Comparison of ENCODE assay signal across 8 mouse cellular contexts in genomic region chr16:23980991-23981720, GRCm38 (mm10). TPM values are rescaled to one million over a fixed set of nuclear protein-coding genes. Genes with fewer than 3 reads are reported as not detected.
A peak's percentile ranks its signal among the peaks of the same experiment; 100 is the strongest.
DNase-seq lines count a peak whose midpoint lies in the region; ATAC-seq and TF ChIP-seq lines count a peak whose summit lies in the region.

No protein-coding gene starts in this region.

- no peaks in the 10 kb centered on the region for H3K9me3 ChIP-seq in forebrain, embryonic 12.5 days
- H3K9me3 ChIP-seq in intestine, embryonic 14.5 days (ENCODE audit: control insufficient read depth, low read length) = no peaks in the 10 kb centered on the region
- H3K9me3 ChIP-seq in liver, postnatal 0 days (ENCODE audit: low read length) = no peaks in the 10 kb centered on the region
- H3K9me3 ChIP-seq in stomach, embryonic 15.5 days = no peaks in the 10 kb centered on the region

- ATAC-seq in forebrain, embryonic 12.5 days (ENCODE audit: low FRiP score) = no peak
- ATAC-seq in intestine, embryonic 14.5 days (replicated peaks; ENCODE audit: low FRiP score, low TSS enrichment, low read depth) = no peak
- no peak for ATAC-seq in liver, postnatal 0 days
- ATAC-seq in stomach, embryonic 15.5 days (ENCODE audit: insufficient read depth, low FRiP score, low read depth) = no peak
- no peak for ATAC-seq in monocyte, adult 5-6 weeks (replicated peaks; ENCODE audit: insufficient number of reproducible peaks, low FRiP score, low TSS enrichment, poor library complexity, severe bottlenecking)

- peak overlapping the region; percentile 38 for H3K4me3 ChIP-seq in forebrain, embryonic 12.5 days (replicated peaks)
- peak overlapping the region; percentile 37 for H3K4me3 ChIP-seq in intestine, embryonic 14.5 days (ENCODE audit: low read depth, low read length)
- peak overlapping the region; percentile 52 for H3K4me3 ChIP-seq in liver, postnatal 0 days (ENCODE audit: low read depth, low read length)
- peak overlapping the region; percentile 46 for H3K4me3 ChIP-seq in stomach, embryonic 15.5 days (replicated peaks)

- under 1% methylated on average over 32 of the region's 32 CpGs for WGBS in forebrain, embryonic 12.5 days
- 3% methylated on average over 32 of the region's 32 CpGs for WGBS in intestine, embryonic 14.5 days
- WGBS in liver, postnatal 0 days (ENCODE audit: insufficient replicate concordance) = 2% methylated on average over 32 of the region's 32 CpGs
- 4% methylated on average over 32 of the region's 32 CpGs for WGBS in stomach, embryonic 15.5 days

- peaks cover 38% of the 10 kb centered on the region for H3K4me1 ChIP-seq in forebrain, embryonic 12.5 days
- peaks cover 19% of the 10 kb centered on the region for H3K4me1 ChIP-seq in intestine, embryonic 14.5 days (replicated peaks; ENCODE audit: control insufficient read depth, insufficient read depth, low read length)
- peaks cover 18% of the 10 kb centered on the region for H3K4me1 ChIP-seq in liver, postnatal 0 days (ENCODE audit: insufficient read depth)
- peaks cover 19% of the 10 kb centered on the region for H3K4me1 ChIP-seq in stomach, embryonic 15.5 days

- H3K9ac ChIP-seq in forebrain, embryonic 12.5 days = peak overlapping the region; percentile 47
- H3K9ac ChIP-seq in intestine, embryonic 14.5 days (ENCODE audit: low read length) = peak overlapping the region; percentile 17; the same call in 1 of the 2 replicates
- peak overlapping the region; percentile 56 for H3K9ac ChIP-seq in liver, postnatal 0 days (replicated peaks)
- no peak overlapping the region for H3K9ac ChIP-seq in stomach, embryonic 15.5 days

- peak overlapping the region; percentile 72 for H3K4me2 ChIP-seq in forebrain, embryonic 12.5 days
- H3K4me2 ChIP-seq in intestine, embryonic 14.5 days (ENCODE audit: low read length) = peak overlapping the region; percentile 93
- H3K4me2 ChIP-seq in liver, postnatal 0 days (ENCODE audit: low read depth, low read length) = peak overlapping the region; percentile 91
- H3K4me2 ChIP-seq in stomach, embryonic 15.5 days = peak overlapping the region; percentile 88

- TF ChIP-seq CTCF in liver, postnatal 0 days (IDR thresholded peaks at IDR 0.05; ENCODE audit: low read depth) = no peak

- H3K36me3 ChIP-seq in forebrain, embryonic 12.5 days (replicated peaks) = no peaks in the 10 kb centered on the region
- no peaks in the 10 kb centered on the region for H3K36me3 ChIP-seq in intestine, embryonic 14.5 days (ENCODE audit: control insufficient read depth, insufficient read depth, low read length)
- no peaks in the 10 kb centered on the region; the same call in 1 of the 2 replicates for H3K36me3 ChIP-seq in liver, postnatal 0 days (replicated peaks; ENCODE audit: insufficient read depth, low read length)
- H3K36me3 ChIP-seq in stomach, embryonic 15.5 days = no peaks in the 10 kb centered on the region

- DNase-seq in urinary bladder, postnatal 14 days (ENCODE audit: low spot score) = peak; percentile 57
- no peak for DNase-seq in urinary bladder, postnatal 10 days (ENCODE audit: low spot score)
- peak; percentile 63 for DNase-seq in intestine, embryonic 14.5 days (ENCODE audit: low spot score)
- peak; percentile 48 for DNase-seq in liver, postnatal 0 days
- no peak for DNase-seq in thymus, adult 18-20 months

- no peak for TF ChIP-seq EP300 in liver, postnatal 0 days (IDR thresholded peaks at IDR 0.05; ENCODE audit: low read depth)

- H3K27me3 ChIP-seq in forebrain, embryonic 12.5 days = peaks cover 68% of the 10 kb centered on the region
- H3K27me3 ChIP-seq in intestine, embryonic 14.5 days (replicated peaks; ENCODE audit: control insufficient read depth, insufficient read depth, low read length) = peaks cover 30% of the 10 kb centered on the region
- H3K27me3 ChIP-seq in liver, postnatal 0 days (ENCODE audit: insufficient read depth, low read length) = no peaks in the 10 kb centered on the region
- no peaks in the 10 kb centered on the region for H3K27me3 ChIP-seq in stomach, embryonic 15.5 days (replicated peaks)

- no peak overlapping the region for H3K27ac ChIP-seq in forebrain, embryonic 12.5 days
- no peak overlapping the region for H3K27ac ChIP-seq in intestine, embryonic 14.5 days (ENCODE audit: low read depth)
- H3K27ac ChIP-seq in liver, postnatal 0 days (ENCODE audit: low read depth) = no peak overlapping the region
- H3K27ac ChIP-seq in stomach, embryonic 15.5 days = no peak overlapping the region

RNA-seq across cellular contexts. Expression of gene Gm37419, which starts 7.1 kb away (rescaled TPM):
- not detected in 2 replicates for polyA plus RNA-seq in forebrain, embryonic 12.5 days (2016; fragmentation: Nextera tagmentation; extraction: Ambion mirVana)
- polyA plus RNA-seq in intestine, embryonic 14.5 days (2014; fragmentation: Nextera tagmentation; extraction: Ambion mirVana) = not detected in 2 replicates
- polyA plus RNA-seq in liver, postnatal 0 days (2015; fragmentation: Nextera tagmentation; extraction: Ambion mirVana) = not detected in 2 replicates
- polyA plus RNA-seq in stomach, embryonic 15.5 days (2015; fragmentation: Nextera tagmentation; extraction: Ambion mirVana) = not detected in 2 replicates
- not detected in 3 replicates for total RNA-seq in monocyte, adult 5-6 weeks (2017)

RNA-seq across cellular contexts. Expression of gene Bcl6, which starts 7.5 kb away (rescaled TPM):
- polyA plus RNA-seq in forebrain, embryonic 12.5 days (2016; fragmentation: Nextera tagmentation; extraction: Ambion mirVana) = 0.40 and 0.42 TPM in 2 replicates
- 0.49 and 0.95 TPM in 2 replicates for polyA plus RNA-seq in intestine, embryonic 14.5 days (2014; fragmentation: Nextera tagmentation; extraction: Ambion mirVana)
- polyA plus RNA-seq in liver, postnatal 0 days (2015; fragmentation: Nextera tagmentation; extraction: Ambion mirVana) = 0.46 and 0.69 TPM in 2 replicates
- 1.3 and 1.4 TPM in 2 replicates for polyA plus RNA-seq in stomach, embryonic 15.5 days (2015; fragmentation: Nextera tagmentation; extraction: Ambion mirVana)
- total RNA-seq in monocyte, adult 5-6 weeks (2017) = 74.7 to 91.8 TPM (median 83.1 TPM) in 3 replicates

RNA-seq across cellular contexts. Expression of gene Rtp2, which starts 49.0 kb away (rescaled TPM):
- 0.29 and 0.83 TPM in 2 replicates for polyA plus RNA-seq in forebrain, embryonic 12.5 days (2016; fragmentation: Nextera tagmentation; extraction: Ambion mirVana)
- not detected in 2 replicates for polyA plus RNA-seq in intestine, embryonic 14.5 days (2014; fragmentation: Nextera tagmentation; extraction: Ambion mirVana)
- polyA plus RNA-seq in liver, postnatal 0 days (2015; fragmentation: Nextera tagmentation; extraction: Ambion mirVana) = not detected in 2 replicates
- polyA plus RNA-seq in stomach, embryonic 15.5 days (2015; fragmentation: Nextera tagmentation; extraction: Ambion mirVana) = not detected in 2 replicates
- not detected in 3 replicates for total RNA-seq in monocyte, adult 5-6 weeks (2017)

Comparison
In these comparisons a context has a peak if more than half of its experiments do, and no peak if none do; other contexts are left out.
1. DNase-seq: peak in urinary bladder, postnatal 14 days (single experiment), intestine, embryonic 14.5 days (single experiment) and liver, postnatal 0 days (single experiment); none in urinary bladder, postnatal 10 days (single experiment) and thymus, adult 18-20 months (0 of 2).
2. Peak in every context shown above with its lines, with median percentiles within 50 percentile points of each other: H3K4me2 ChIP-seq and H3K4me3 ChIP-seq.